Mouse (Mus musculus) midbrain, embryonic 16.5 days (tissue): Measurements from ENCODE around the gene Nfx1. TPM values are rescaled to one million over a fixed set of nuclear protein-coding genes. Genes with fewer than 3 reads are reported as not detected.

Experiments used
- microRNA-seq: library from miRNA; unstranded; fragments of <30 nt; microRNA quantifications from one replicate; pipeline ENCODE4, GENCODE M21; 2017
- polyA plus RNA-seq: library from polyadenylated mRNA; unstranded; fragments of >200 nt; fragmentation: Nextera tagmentation; extraction: Ambion mirVana; gene quantifications from 2 replicates; pipeline ENCODE4 v1.2.1, GENCODE M21; 2015

The Nfx1 gene
- polyA plus RNA-seq, 1 experiment from 2014 or later: 115 TPM

Small RNA genes within 50 kb of the gene (microRNA-seq; reads per million reads assigned to microRNA genes)
- gene Mir3094: 1.9 reads per million, percentile 5 among the genes with 10 or more reads in this experiment

Other genes starting within 250 kb of the Nfx1 start
- 659 and 720 TPM in 2 replicates for gene Dnaja1, start 248.8 kb upstream of the Nfx1 start, polyA plus RNA-seq
- gene Smu1, start 213.0 kb upstream of the Nfx1 start, polyA plus RNA-seq: 110 and 117 TPM in 2 replicates
- 5.8 and 6.4 TPM in 2 replicates for gene B4galt1, start 116.9 kb upstream of the Nfx1 start, polyA plus RNA-seq
- gene Spink4, start 50.9 kb upstream of the Nfx1 start, polyA plus RNA-seq: not detected in 2 replicates
- 166 and 181 TPM in 2 replicates for gene Bag1, start 22.6 kb upstream of the Nfx1 start, polyA plus RNA-seq
- 157 and 161 TPM in 2 replicates for gene Chmp5, start 22.5 kb upstream of the Nfx1 start, polyA plus RNA-seq
- gene Aqp7, start 77.2 kb downstream of the Nfx1 start, polyA plus RNA-seq: not detected in 2 replicates
- 0.24 and 0.41 TPM in 2 replicates for gene Aqp3, start 127.3 kb downstream of the Nfx1 start, polyA plus RNA-seq
- gene Nol6, start 153.5 kb downstream of the Nfx1 start, polyA plus RNA-seq: 40.9 and 43.6 TPM in 2 replicates
- 51.1 and 57.5 TPM in 2 replicates for gene Ube2r2, start 164.8 kb downstream of the Nfx1 start, polyA plus RNA-seq